Mouse (Mus musculus) myocyte (in vitro differentiated cells): Measurements from ENCODE around the gene Paf1. TPM values are rescaled to one million over a fixed set of nuclear protein-coding genes. Genes with fewer than 3 reads are reported as not detected.

Experiments
- H3K27me3 ChIP-seq: one replicate; pipeline ENCODE4 v1.6.1; 2011; ENCODE audit not compliant: control insufficient read depth, insufficient read depth, insufficient read length
- H3K36me3 ChIP-seq: one replicate; pipeline ENCODE4 v1.6.1; 2011; ENCODE audit not compliant: control insufficient read depth, insufficient read depth
- H3K4me2 ChIP-seq: one replicate; pipeline ENCODE4 v1.6.1; 2011; ENCODE audit warnings: low read depth, control low read depth
- H3K4me3 ChIP-seq: one replicate; pipeline ENCODE4 v1.5.1; 2011; ENCODE audit warnings: mild to moderate bottlenecking, control low read depth, moderate library complexity
- H3K79me2 ChIP-seq: one replicate; pipeline ENCODE4 v1.6.1; 2011; ENCODE audit not compliant: control insufficient read depth, insufficient read depth
- H3ac ChIP-seq: one replicate; pipeline ENCODE4 v1.6.1; 2011; ENCODE audit not compliant: control insufficient read depth, insufficient read length
- CEBPB ChIP-seq: IDR thresholded peaks from 2 replicates; pipeline ENCODE4 v1.6.1; 2011; ENCODE audit warnings: mild to moderate bottlenecking, moderate library complexity; ENCODE audit not compliant: poor library complexity, insufficient read depth, severe bottlenecking
- E2F4 ChIP-seq: IDR thresholded peaks from one replicate; pipeline ENCODE4 v1.6.1; 2011; ENCODE audit warnings: mild to moderate bottlenecking, control low read depth, moderate library complexity; ENCODE audit not compliant: insufficient read depth
- MAX ChIP-seq: IDR thresholded peaks from one replicate; pipeline ENCODE4 v1.6.1; 2011; ENCODE audit warnings: low read depth, mild to moderate bottlenecking, control low read depth
- MYOD1 ChIP-seq, 3 experiments: IDR thresholded peaks; one replicate each; pipeline ENCODE4 v1.6.1; 2011; ENCODE audit warnings: control low read depth in 2 of 3, low read depth in 2 of 3, mild to moderate bottlenecking in 2 of 3, moderate library complexity in 1 of 3; ENCODE audit not compliant: insufficient read length in 2 of 3, control insufficient read depth in 1 of 3
- MYOG ChIP-seq, 3 experiments: IDR thresholded peaks; one replicate each; pipeline ENCODE4 v1.6.1; 2011; ENCODE audit warnings: control low read depth in 2 of 3, low read depth in 2 of 3, mild to moderate bottlenecking in 2 of 3; ENCODE audit not compliant: insufficient read length in 2 of 3, control insufficient read depth in 1 of 3, insufficient read depth in 1 of 3
- POLR2A ChIP-seq: IDR thresholded peaks from one replicate; pipeline ENCODE4 v1.6.1; 2011; ENCODE audit warnings: low read depth, mild to moderate bottlenecking, control low read depth, moderate library complexity; ENCODE audit not compliant: insufficient read length
- POLR2AphosphoS2 ChIP-seq: IDR thresholded peaks from one replicate; pipeline ENCODE4 v1.6.1; 2011; ENCODE audit warnings: low read depth, control low read depth; ENCODE audit not compliant: insufficient read length
- REST ChIP-seq: IDR thresholded peaks from one replicate; pipeline ENCODE4 v1.6.1; 2011; ENCODE audit warnings: mild to moderate bottlenecking, control low read depth, moderate library complexity; ENCODE audit not compliant: insufficient read depth, insufficient read length
- SRF ChIP-seq: IDR thresholded peaks from one replicate; pipeline ENCODE4 v1.6.1; 2011; ENCODE audit warnings: low read depth; ENCODE audit not compliant: control insufficient read depth, insufficient read length
- TCF12 ChIP-seq: IDR thresholded peaks from one replicate; pipeline ENCODE4 v1.6.1; 2011; ENCODE audit warnings: mild to moderate bottlenecking, control low read depth; ENCODE audit not compliant: poor library complexity, insufficient read depth, severe bottlenecking
- TCF3 ChIP-seq: IDR thresholded peaks from one replicate; pipeline ENCODE4 v1.6.1; 2011; ENCODE audit warnings: low read depth, control low read depth; ENCODE audit not compliant: insufficient read length
- USF1 ChIP-seq: IDR thresholded peaks from one replicate; pipeline ENCODE4 v1.6.1; 2011; ENCODE audit warnings: low read depth, mild to moderate bottlenecking, control low read depth, moderate library complexity
- polyA plus RNA-seq: library from polyadenylated mRNA; unstranded; fragments of >200 nt; fragmentation: generic; extraction: Trizol; gene quantifications from one replicate; pipeline ENCODE4 v1.2.1, GENCODE M21; 2012; ENCODE audit warnings: missing spikeins

Paf1 gene
- polyA plus RNA-seq = 34.3 TPM

DNA sequence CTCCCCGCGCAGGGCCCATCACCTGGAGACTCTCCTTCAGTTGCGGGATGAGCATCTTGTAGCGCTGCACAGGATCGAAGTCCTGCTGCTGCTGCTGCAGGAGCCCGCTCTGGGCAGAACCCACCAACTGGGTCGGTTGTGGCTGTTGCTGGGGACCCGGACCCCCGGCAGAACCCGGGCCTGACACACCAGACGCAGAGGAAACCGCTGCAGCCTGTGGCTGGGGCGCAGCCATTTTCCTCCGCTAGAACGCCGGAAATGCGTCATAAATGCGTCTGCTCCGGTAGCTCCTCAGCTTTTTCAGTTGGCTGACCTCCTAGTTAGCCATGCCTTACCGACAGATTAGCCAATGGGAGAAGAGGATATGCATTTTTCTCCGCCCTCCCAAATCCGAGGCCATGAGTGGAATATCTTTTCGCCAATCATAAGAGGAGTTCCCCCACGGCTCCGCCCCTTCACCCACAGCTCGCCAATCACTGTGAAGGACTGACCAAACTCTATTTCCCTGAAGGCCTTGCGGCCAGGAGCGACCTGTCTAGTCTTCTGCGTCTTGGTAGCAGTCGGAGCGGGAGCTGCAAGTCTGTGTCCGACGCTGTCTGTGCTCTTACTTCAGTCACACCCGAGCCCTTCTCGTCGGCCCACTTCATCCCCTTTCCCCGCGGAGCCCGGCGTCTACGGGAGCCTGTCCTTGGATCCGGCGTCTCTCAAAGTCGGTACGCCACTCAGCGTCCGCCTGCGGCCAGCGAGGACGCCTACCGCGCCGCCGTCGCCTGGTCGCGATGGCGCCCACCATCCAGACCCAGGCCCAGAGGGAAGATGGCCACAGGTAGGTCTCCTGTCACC, at the start of gene Paf1, which contains the start of gene Med29:
TSS of gene Paf1 (plus strand) at position 523 of the 843 bp plus-strand sequence.
TSS of gene Med29 (minus strand) at position 280 of the 843 bp plus-strand sequence.
- Histone ChIP-seq H3K36me3 (peaks cover 12% of the 10 kb centered on the region), H3K4me3 (peak within 1 kb of the TSS; percentile 45), H3K4me2 (peak within 1 kb of the TSS; percentile 89), H3K27me3 (no peaks in the 10 kb centered on the region), H3ac (peak within 1 kb of the TSS; percentile 45), H3K79me2 (peaks cover 21% of the 10 kb centered on the region)
- TF ChIP-seq MAX = no peak
- TF ChIP-seq SRF = no peak
- peak; percentile 48 for TF ChIP-seq E2F4
- TF ChIP-seq REST = no peak
- peak; percentile 94 for TF ChIP-seq POLR2AphosphoS2
- TF ChIP-seq POLR2A = peak; percentile 94

- Histone ChIP-seq H3K27me3 (no peaks in the 10 kb centered on the region), H3K79me2 (no peaks in the 10 kb centered on the region), H3ac (no peak overlapping the region), H3K4me2 (peak overlapping the region; percentile 55), H3K4me3 (no peak overlapping the region), H3K36me3 (no peaks in the 10 kb centered on the region)
- TF ChIP-seq CEBPB (no peak), POLR2A (no peak), MAX (no peak), POLR2AphosphoS2 (no peak), REST (no peak), E2F4 (no peak), USF1 (no peak), SRF (no peak), TCF12 (no peak), TCF3 (no peak), MYOD1 (IDR thresholded peaks at IDR 0.05; ENCODE audit: control insufficient read depth in 1 of 3, insufficient read length in 2 of 3, low read depth in 2 of 3) (no peak), MYOG (IDR thresholded peaks at IDR 0.05; ENCODE audit: control insufficient read depth in 1 of 3, insufficient read depth in 1 of 3, insufficient read length in 2 of 3, low read depth in 2 of 3) (no peak)
These were observed 48.1 kb upstream of the Paf1 start for GRCm38 (mm10) chr7:28344637-28345036.

- H3K27me3 ChIP-seq = no peaks in the 10 kb centered on the region
- H3K79me2 ChIP-seq = peaks cover 18% of the 10 kb centered on the region
- H3K4me2 ChIP-seq = no peak overlapping the region
- TF ChIP-seq MYOG (IDR thresholded peaks at IDR 0.05; ENCODE audit: control insufficient read depth in 1 of 3, insufficient read depth in 1 of 3, insufficient read length in 2 of 3, low read depth in 2 of 3) (no peak), E2F4 (no peak), MYOD1 (IDR thresholded peaks at IDR 0.05; ENCODE audit: control insufficient read depth in 1 of 3, insufficient read length in 2 of 3, low read depth in 2 of 3) (no peak), MAX (no peak), CEBPB (no peak), POLR2A (no peak), POLR2AphosphoS2 (no peak), REST (no peak), TCF12 (no peak), TCF3 (no peak), USF1 (no peak), SRF (no peak)
- H3K4me3 ChIP-seq = no peak overlapping the region
- peaks cover 9% of the 10 kb centered on the region for H3K36me3 ChIP-seq
- H3ac ChIP-seq = no peak overlapping the region
These were observed 45.0 kb upstream of the Paf1 start for GRCm38 (mm10) chr7:28347746-28348145.

DNA sequence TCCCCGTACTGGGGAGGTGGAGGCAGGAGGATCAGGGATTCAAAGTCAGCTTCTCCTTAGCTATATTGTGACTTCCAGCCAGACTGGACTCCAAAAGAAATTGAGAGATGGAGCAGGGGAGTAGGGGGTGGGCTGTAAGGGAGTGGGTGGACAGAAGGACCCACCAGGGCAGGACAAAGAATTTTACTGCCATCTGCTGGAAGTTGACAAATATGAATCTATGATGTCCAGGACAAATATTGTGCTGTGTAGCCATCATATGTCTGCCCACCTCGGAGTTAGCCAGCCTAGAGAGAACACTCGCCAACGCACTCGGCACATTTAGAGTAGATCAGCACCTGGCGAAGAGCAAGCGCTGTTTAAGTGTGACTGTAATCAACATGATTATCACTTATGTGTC, 44.1 kb upstream of the Paf1 start:
- H3K4me3 ChIP-seq = no peak overlapping the region
- TF ChIP-seq E2F4 (no peak), POLR2A (no peak), POLR2AphosphoS2 (no peak), TCF3 (no peak), REST (no peak), CEBPB (no peak)
- no peaks in the 10 kb centered on the region for H3K27me3 ChIP-seq
- peaks cover 18% of the 10 kb centered on the region for H3K36me3 ChIP-seq
- H3K4me2 ChIP-seq = no peak overlapping the region
- peaks cover 18% of the 10 kb centered on the region for H3K79me2 ChIP-seq
- H3ac ChIP-seq = no peak overlapping the region
